Mouse (Mus musculus) brain, embryonic 18.5 days (tissue): ENCODE results near the gene Tmem120a.
A peak's percentile ranks its signal among the peaks of the same experiment; 100 is the strongest.

Experiments
- DNase-seq: peaks from one replicate; pipeline ENCODE4 v3.0.0-alpha.2; 2012; ENCODE audit warnings: low read depth, low spot score

Gene Tmem120a

GRCm38 (mm10) chr5:135743741-135744609 is at the start of gene Tmem120a:
Gene Tmem120a, minus strand, starts transcription at chr5:135744448.
- DNase-seq = peak; percentile 73

GRCm38 (mm10) chr5:135782901-135783300 is 38.7 kb upstream of the Tmem120a start:
- no peak for DNase-seq

GRCm38 (mm10) chr5:135780331-135780730 is 36.1 kb upstream of the Tmem120a start:
- no peak for DNase-seq

- DNase-seq = peak; percentile 99
Observed at GRCm38 (mm10) chr5:135778471-135779445, 34.5 kb upstream of the Tmem120a start, which contains the start of gene Mdh2. Gene Mdh2, plus strand, starts transcription at chr5:135778480.

GRCm38 (mm10) chr5:135777796-135778470 is 33.7 kb upstream of the Tmem120a start, which contains the start of gene Styxl1:
Gene Styxl1, minus strand, starts transcription at chr5:135778385.
- no peak for DNase-seq

GRCm38 (mm10) chr5:135776546-135776945 is 32.3 kb upstream of the Tmem120a start:
- DNase-seq = no peak

- no peak for DNase-seq
Observed at GRCm38 (mm10) chr5:135772519-135772918, 28.3 kb upstream of the Tmem120a start.

GRCm38 (mm10) chr5:135764971-135765370 is 20.7 kb upstream of the Tmem120a start:
- no peak for DNase-seq

- DNase-seq = peak; percentile 49
Observed at GRCm38 (mm10) chr5:135763526-135763925, 19.3 kb upstream of the Tmem120a start.

GRCm38 (mm10) chr5:135761881-135762280 is 17.6 kb upstream of the Tmem120a start:
- no peak for DNase-seq

GRCm38 (mm10) chr5:135751595-135751994 is 7.3 kb upstream of the Tmem120a start:
- DNase-seq = no peak

GRCm38 (mm10) chr5:135751041-135751440 is 6.8 kb upstream of the Tmem120a start:
- DNase-seq = no peak

GRCm38 (mm10) chr5:135744742-135745141 is 494 bp upstream of the Tmem120a start:
- no peak for DNase-seq

GRCm38 (mm10) chr5:135742941-135743740 is 1.1 kb downstream of the Tmem120a start:
- DNase-seq = no peak

GRCm38 (mm10) chr5:135742156-135742555 is 2.1 kb downstream of the Tmem120a start:
- no peak for DNase-seq

GRCm38 (mm10) chr5:135738266-135738665 is 6.0 kb downstream of the Tmem120a start:
- no peak for DNase-seq

- no peak for DNase-seq
Observed at GRCm38 (mm10) chr5:135737154-135737553, 7.1 kb downstream of the Tmem120a start.

GRCm38 (mm10) chr5:135736544-135736943 is 7.7 kb downstream of the Tmem120a start:
- DNase-seq = no peak

- no peak for DNase-seq
Observed at GRCm38 (mm10) chr5:135735741-135736140, 8.5 kb downstream of the Tmem120a start.

GRCm38 (mm10) chr5:135734057-135734680 is 10.1 kb downstream of the Tmem120a start:
- DNase-seq = no peak
